Mouse (Mus musculus): ENCODE results near the gene Cenpv. TPM values are rescaled to one million over a fixed set of nuclear protein-coding genes. Genes with fewer than 3 reads are reported as not detected.

The Cenpv gene
- polyA plus RNA-seq, 1 experiment = 14.4 TPM

DNA sequence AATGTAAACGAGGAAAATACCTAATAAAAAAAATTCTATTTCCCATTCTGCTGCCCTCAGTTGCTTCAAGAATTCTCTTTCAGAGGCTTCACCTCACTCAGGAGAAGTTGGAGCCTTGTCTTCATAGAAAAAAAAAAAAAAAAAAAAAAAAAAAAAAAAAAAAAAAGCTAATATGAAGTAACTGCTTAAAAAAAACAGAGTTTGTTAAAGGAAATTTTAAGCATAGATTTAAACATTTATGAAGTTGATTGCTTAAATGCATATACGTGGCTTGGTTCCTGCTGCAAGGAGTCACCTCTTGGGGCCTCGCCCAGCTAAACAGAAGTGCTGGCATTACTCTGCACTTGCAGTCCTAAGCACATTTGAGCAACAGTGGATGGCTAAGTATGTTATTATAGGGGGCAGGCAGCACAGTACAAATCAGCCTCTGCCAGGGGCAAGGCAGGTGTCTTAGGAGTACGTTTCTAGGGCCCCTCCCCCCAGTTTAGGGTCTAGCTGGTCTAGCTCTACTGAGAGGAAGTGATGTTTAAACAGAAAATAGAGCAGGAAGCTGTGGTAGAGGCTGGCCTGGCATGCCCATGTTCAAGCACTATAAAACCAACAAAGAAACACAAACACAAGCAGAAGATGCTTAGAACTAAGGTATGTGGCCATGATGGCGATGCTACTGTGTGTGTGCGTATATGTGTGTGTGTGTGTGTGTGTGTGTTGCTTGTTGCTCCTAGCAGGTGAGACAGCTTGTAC, 35.1 kb upstream of the Cenpv start, which contains the start of gene Trpv2:
Gene Trpv2 (plus strand): TSS at position 528 of the 744 bp plus-strand sequence.
- WGBS = 55% methylated on average over 6 of the region's 6 CpGs
- no peak for DNase-seq
- H3K4me3 ChIP-seq (replicated peaks; ENCODE audit: extremely low read depth, low read depth, low read length) = peak within 1 kb of the TSS; percentile 87

DNA sequence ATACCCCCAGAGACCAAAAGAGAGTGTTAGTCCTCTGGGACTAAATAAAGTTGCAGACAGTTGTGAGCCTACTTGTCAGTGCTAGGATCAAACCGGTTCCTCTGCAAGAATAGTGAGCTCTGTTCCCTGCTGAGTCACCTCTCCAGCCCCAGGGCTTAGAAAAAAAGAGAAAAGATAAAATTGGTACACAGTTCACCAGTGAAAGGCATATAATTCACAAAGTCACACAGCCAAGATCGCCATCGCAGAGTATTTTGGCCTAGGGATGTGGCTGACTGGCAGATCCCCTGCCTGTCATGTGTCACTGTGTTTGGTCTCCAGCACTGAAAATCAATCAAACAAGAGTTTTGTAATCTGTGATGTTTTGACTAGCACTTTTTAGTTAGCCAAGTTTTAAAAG, 29.2 kb upstream of the Cenpv start:
- WGBS = 72% methylated on average over 3 of the region's 3 CpGs
- TF ChIP-seq CTCF (IDR thresholded peaks at IDR 0.05; ENCODE audit: insufficient read depth, low read length) = no peak
- TF ChIP-seq POLR2A (IDR thresholded peaks at IDR 0.05; ENCODE audit: borderline replicate concordance, extremely low read depth, low read depth, low read length) = no peak
- DNase-seq = no peak

More for the DNA sequence above, 35.1 kb upstream of the Cenpv start, which contains the start of gene Trpv2:
- no peak for TF ChIP-seq CTCF (IDR thresholded peaks at IDR 0.05; ENCODE audit: insufficient read depth, low read length)
- TF ChIP-seq POLR2A (IDR thresholded peaks at IDR 0.05; ENCODE audit: borderline replicate concordance, extremely low read depth, low read depth, low read length) = no peak
- H3K4me1 ChIP-seq (ENCODE audit: control insufficient read depth, insufficient read depth, low read length) = peaks cover 8% of the 10 kb centered on the region

GRCm38 (mm10) chr11:62566211-62566610, 27.1 kb upstream of the Cenpv start:
- DNase-seq = no peak
- H3K4me3 ChIP-seq (replicated peaks; ENCODE audit: extremely low read depth, low read depth, low read length) = no peak overlapping the region
- H3K4me1 ChIP-seq (ENCODE audit: control insufficient read depth, insufficient read depth, low read length) = no peaks in the 10 kb centered on the region
- TF ChIP-seq POLR2A (IDR thresholded peaks at IDR 0.05; ENCODE audit: borderline replicate concordance, extremely low read depth, low read depth, low read length) (no peak), CTCF (IDR thresholded peaks at IDR 0.05; ENCODE audit: insufficient read depth, low read length) (no peak)
- WGBS = 82% methylated on average over 1 of the region's 1 CpGs

More for the DNA sequence above, 29.2 kb upstream of the Cenpv start:
- Histone ChIP-seq H3K4me3 (replicated peaks; ENCODE audit: extremely low read depth, low read depth, low read length) (no peak overlapping the region), H3K4me1 (ENCODE audit: control insufficient read depth, insufficient read depth, low read length) (no peaks in the 10 kb centered on the region)

DNA sequence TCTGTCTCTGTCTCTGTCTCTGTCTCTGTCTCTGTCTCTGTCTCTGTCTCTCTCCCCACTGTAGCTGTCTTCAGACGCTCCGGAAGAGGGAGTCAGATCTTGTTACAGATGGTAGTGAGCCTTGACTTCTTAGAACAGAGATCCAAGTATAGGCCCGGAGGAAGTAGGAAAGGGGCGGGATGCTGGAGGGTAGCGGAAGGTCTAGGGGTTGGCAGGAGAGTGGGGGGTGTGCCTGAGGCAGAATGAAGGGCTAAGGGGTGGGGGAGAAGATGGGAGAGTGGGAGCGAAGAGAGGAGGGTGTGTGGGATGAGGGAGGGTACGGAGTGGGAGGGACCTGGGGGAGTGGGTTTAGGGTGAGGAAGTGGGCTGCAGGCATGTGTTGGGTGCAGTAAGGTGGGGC, 26.7 kb upstream of the Cenpv start:
- no peak for DNase-seq
- no peak for TF ChIP-seq CTCF (IDR thresholded peaks at IDR 0.05; ENCODE audit: insufficient read depth, low read length)
- TF ChIP-seq POLR2A (IDR thresholded peaks at IDR 0.05; ENCODE audit: borderline replicate concordance, extremely low read depth, low read depth, low read length) = no peak
- Histone ChIP-seq H3K4me1 (ENCODE audit: control insufficient read depth, insufficient read depth, low read length) (no peaks in the 10 kb centered on the region), H3K4me3 (replicated peaks; ENCODE audit: extremely low read depth, low read depth, low read length) (no peak overlapping the region)
- 51% methylated on average over 7 of the region's 7 CpGs for WGBS

DNA sequence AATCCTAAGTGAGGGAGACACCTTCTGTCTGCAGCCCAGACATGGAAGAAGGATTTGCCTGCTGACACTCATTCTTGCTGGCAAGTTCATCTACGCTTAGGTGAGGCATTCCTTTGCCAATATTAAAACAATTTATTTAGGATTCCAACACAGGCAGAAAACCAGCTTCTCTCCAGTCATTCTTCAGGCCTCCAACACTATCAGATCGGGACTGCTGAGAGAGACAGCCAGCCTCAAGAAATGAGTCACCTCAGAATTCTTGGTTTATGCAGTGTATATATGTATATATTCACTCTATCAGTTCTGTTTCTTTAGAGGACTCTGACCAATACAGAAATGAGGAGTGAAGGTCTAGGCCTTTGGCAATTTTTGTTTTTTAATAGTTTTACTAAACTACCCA, 24.5 kb upstream of the Cenpv start:
- H3K4me1 ChIP-seq (ENCODE audit: control insufficient read depth, insufficient read depth, low read length) = peaks cover 5% of the 10 kb centered on the region
- H3K4me3 ChIP-seq (replicated peaks; ENCODE audit: extremely low read depth, low read depth, low read length) = no peak overlapping the region
- 87% methylated on average over 2 of the region's 2 CpGs for WGBS
- no peak for TF ChIP-seq CTCF (IDR thresholded peaks at IDR 0.05; ENCODE audit: insufficient read depth, low read length)
- no peak for TF ChIP-seq POLR2A (IDR thresholded peaks at IDR 0.05; ENCODE audit: borderline replicate concordance, extremely low read depth, low read depth, low read length)
- DNase-seq = no peak

DNA sequence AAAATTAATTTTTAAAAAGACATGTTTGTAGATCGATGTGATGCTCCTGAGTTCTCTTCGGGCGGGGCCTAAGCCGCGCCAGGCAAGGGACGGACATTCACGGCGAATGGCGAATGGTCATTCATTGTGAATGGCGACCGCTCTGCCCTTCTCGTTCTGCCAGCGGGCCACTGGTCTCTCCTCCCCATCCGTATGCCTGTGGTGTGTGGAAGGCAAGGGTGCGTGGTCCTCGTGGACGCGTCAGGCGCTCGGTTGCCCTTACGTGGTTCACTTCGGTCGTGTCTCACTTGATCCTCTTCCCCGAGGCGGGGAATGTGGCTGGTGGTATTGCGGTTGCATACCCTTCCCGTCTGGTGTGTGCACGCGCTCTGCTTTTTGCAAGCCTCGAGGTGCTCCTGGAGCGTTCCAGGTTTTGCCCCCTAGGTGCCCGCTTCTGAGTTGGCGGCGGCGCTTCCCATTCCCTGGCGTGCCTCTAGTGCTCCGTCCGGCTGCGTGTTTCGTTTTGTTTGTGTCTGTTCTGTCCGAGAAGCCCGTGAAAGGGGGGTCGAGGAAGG, 21.5 kb upstream of the Cenpv start:
- H3K4me1 ChIP-seq (ENCODE audit: control insufficient read depth, insufficient read depth, low read length) = peaks cover 5% of the 10 kb centered on the region
- DNase-seq = peak; percentile 29
- peak overlapping the region; percentile 82 for H3K4me3 ChIP-seq (replicated peaks; ENCODE audit: extremely low read depth, low read depth, low read length)
- WGBS = 28% methylated on average over 43 of the region's 43 CpGs
- TF ChIP-seq CTCF (IDR thresholded peaks at IDR 0.05; ENCODE audit: insufficient read depth, low read length) (no peak), POLR2A (IDR thresholded peaks at IDR 0.05; ENCODE audit: borderline replicate concordance, extremely low read depth, low read depth, low read length) (no peak)

GRCm38 (mm10) chr11:62558961-62559646, 20.0 kb upstream of the Cenpv start:
- no peak for DNase-seq
- peaks cover 17% of the 10 kb centered on the region for H3K4me1 ChIP-seq (ENCODE audit: control insufficient read depth, insufficient read depth, low read length)
- WGBS = 37% methylated on average over 6 of the region's 6 CpGs
- no peak overlapping the region for H3K4me3 ChIP-seq (replicated peaks; ENCODE audit: extremely low read depth, low read depth, low read length)
- TF ChIP-seq POLR2A (IDR thresholded peaks at IDR 0.05; ENCODE audit: borderline replicate concordance, extremely low read depth, low read depth, low read length) = no peak

DNA sequence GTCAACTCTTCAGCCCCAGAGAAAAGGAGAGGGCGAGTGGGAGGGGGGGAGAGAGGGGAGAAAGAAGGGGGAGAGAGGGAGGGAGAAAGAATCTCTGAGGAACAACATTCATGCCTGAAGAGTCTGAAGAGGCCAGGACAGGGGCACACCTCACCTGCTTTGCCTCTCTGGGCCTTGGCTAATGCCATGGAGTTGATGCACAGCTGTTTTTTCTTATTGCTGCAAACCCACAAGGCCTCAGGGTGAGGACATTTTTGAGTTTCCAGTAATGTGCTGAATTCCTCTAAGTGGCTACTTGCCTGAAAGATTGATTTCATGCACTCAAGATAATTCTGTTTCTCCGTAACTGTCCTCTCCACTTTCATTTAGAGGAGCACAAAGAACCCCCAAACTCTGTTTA, 19.1 kb upstream of the Cenpv start:
- no peak overlapping the region for H3K4me3 ChIP-seq (replicated peaks; ENCODE audit: extremely low read depth, low read depth, low read length)
- DNase-seq = no peak
- WGBS = 63% methylated on average over 2 of the region's 2 CpGs
- peaks cover 17% of the 10 kb centered on the region for H3K4me1 ChIP-seq (ENCODE audit: control insufficient read depth, insufficient read depth, low read length)
- TF ChIP-seq CTCF (IDR thresholded peaks at IDR 0.05; ENCODE audit: insufficient read depth, low read length) = no peak
- TF ChIP-seq POLR2A (IDR thresholded peaks at IDR 0.05; ENCODE audit: borderline replicate concordance, extremely low read depth, low read depth, low read length) = no peak

DNA sequence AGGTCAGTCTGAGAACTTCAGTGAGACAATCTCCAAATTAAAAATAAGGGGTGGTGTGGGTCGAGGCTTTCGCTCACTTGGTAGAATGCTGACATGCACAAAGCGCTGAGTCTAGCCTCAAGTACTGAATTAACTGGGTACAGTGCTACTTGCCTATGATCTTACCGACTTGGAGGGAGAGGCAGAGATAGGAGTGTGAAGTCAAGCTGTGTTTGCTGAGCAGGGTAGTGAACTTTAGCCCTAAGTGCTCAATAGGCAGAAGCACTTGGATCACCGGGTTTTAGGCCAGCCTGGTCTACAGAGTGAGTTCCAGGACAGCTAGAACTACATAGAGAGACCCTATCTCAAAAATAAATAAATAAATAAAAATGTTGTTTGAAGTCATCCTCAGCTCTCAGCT, 18.1 kb upstream of the Cenpv start:
- TF ChIP-seq CTCF (IDR thresholded peaks at IDR 0.05; ENCODE audit: insufficient read depth, low read length) = no peak
- TF ChIP-seq POLR2A (IDR thresholded peaks at IDR 0.05; ENCODE audit: borderline replicate concordance, extremely low read depth, low read depth, low read length) = no peak
- Histone ChIP-seq H3K4me1 (ENCODE audit: control insufficient read depth, insufficient read depth, low read length) (peaks cover 17% of the 10 kb centered on the region), H3K4me3 (replicated peaks; ENCODE audit: extremely low read depth, low read depth, low read length) (no peak overlapping the region)
- DNase-seq = no peak
- whole genome bisulfite sequencing = 58% methylated on average over 5 of the region's 5 CpGs

All from lung, adult 2 months (tissue).